Mouse (Mus musculus) kidney, adult 2 months (tissue): ENCODE results near the gene 4930402H24Rik.

ENCODE experiments used
- CTCF ChIP-seq: fragments of 200-500 bp; conservative IDR thresholded peaks from 2 replicates; pipeline ENCODE4 v1.5.1; 2011; ENCODE audit warnings: low read depth, mild to moderate bottlenecking, control low read depth, low read length, moderate library complexity, mixed read lengths; ENCODE audit not compliant: insufficient read depth, insufficient read length
- POLR2A ChIP-seq: fragments of 200-500 bp; IDR thresholded peaks from one replicate; pipeline ENCODE4 v1.6.1; 2011; ENCODE audit warnings: low read depth, low read length, control low read depth

DNA sequence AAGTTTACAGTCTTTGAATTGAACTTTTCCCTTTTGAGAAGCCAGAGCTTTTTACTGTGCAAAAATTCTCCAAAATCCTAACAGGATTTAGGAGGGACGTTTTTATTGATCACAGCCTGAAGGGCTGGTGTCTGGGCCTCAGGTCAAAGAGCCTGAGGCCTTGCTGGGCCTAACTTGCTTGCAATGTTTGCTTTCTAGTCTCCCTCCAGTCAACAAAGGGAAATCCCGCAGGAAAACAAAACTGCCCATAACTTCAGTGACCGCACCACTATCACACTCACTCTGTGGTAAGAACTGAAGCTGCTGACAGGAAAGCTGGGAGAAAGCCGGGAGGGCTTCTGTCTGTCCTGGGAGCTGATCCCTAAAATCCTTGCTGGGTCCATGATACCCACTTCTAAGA is 199.6 kb downstream of the 4930402H24Rik start:
- TF ChIP-seq POLR2A (no peak), CTCF (no peak)
